Mouse (Mus musculus) thymus, adult 2 months (tissue): Measurements from ENCODE around the gene Rtl1. TPM values are rescaled to one million over a fixed set of nuclear protein-coding genes. Genes with fewer than 3 reads are reported as not detected.

Experiments used
- DNase-seq: peaks from one replicate; pipeline ENCODE4 v3.0.0; 2021
- H3K27ac ChIP-seq: fragments of 200-500 bp; 2 replicates; pipeline ENCODE4 v1.5.1; 2012; ENCODE audit warnings: low read length, control low read depth; ENCODE audit not compliant: control insufficient read depth, insufficient read depth
- H3K27me3 ChIP-seq: fragments of 200-500 bp; 2 replicates; pipeline ENCODE4 v1.6.1; 2012; ENCODE audit warnings: mild to moderate bottlenecking, low read length, moderate library complexity, mixed read lengths; ENCODE audit not compliant: control insufficient read depth, insufficient read depth
- H3K36me3 ChIP-seq: fragments of 200-500 bp; 2 replicates; pipeline ENCODE4 v1.6.1; 2012; ENCODE audit warnings: mild to moderate bottlenecking, low read length, moderate library complexity; ENCODE audit not compliant: control insufficient read depth, insufficient read depth
- H3K4me1 ChIP-seq: fragments of 200-500 bp; replicated peaks from 2 replicates; pipeline ENCODE4 v1.6.1; 2012; ENCODE audit warnings: low read length; ENCODE audit not compliant: control insufficient read depth, insufficient read depth
- H3K4me3 ChIP-seq: fragments of 200-500 bp; 2 replicates; pipeline ENCODE4 v1.5.1; 2012; ENCODE audit warnings: mild to moderate bottlenecking, low read length, control low read depth, moderate library complexity; ENCODE audit not compliant: control insufficient read depth, insufficient read depth
- CTCF ChIP-seq: fragments of 200-500 bp; IDR thresholded peaks from 2 replicates; pipeline ENCODE4 v1.5.1; 2012; ENCODE audit warnings: mild to moderate bottlenecking, control low read depth, low read length, moderate library complexity, borderline replicate concordance; ENCODE audit not compliant: control insufficient read depth, poor library complexity, insufficient read depth; ENCODE audit errors: extremely low read depth
- POLR2A ChIP-seq: fragments of 200-500 bp; IDR thresholded peaks from 2 replicates; pipeline ENCODE4 v1.6.1; 2012; ENCODE audit warnings: mild to moderate bottlenecking, low read length, control low read depth, moderate library complexity; ENCODE audit not compliant: control insufficient read depth, poor library complexity, insufficient read depth; ENCODE audit errors: extremely low read depth
- WGBS: fragments of 180-500 bp; shearing (Covaris S2); methylation state at CpG from one replicate; pipeline ENCODE4 v1.1.7; 2018; 5-methylcytosine and 5-hydroxymethylcytosine counted together
- polyA plus RNA-seq: library from polyadenylated mRNA; depleted of rRNA; stranded (reverse); fragments of >200 nt; gene quantifications from 2 replicates; pipeline ENCODE4 v1.2.3, GENCODE M21; 2012; rRNA removed

Rtl1 gene
- 0.01 TPM in 1 of 2 replicates, not detected in the other for polyA plus RNA-seq

DNA sequence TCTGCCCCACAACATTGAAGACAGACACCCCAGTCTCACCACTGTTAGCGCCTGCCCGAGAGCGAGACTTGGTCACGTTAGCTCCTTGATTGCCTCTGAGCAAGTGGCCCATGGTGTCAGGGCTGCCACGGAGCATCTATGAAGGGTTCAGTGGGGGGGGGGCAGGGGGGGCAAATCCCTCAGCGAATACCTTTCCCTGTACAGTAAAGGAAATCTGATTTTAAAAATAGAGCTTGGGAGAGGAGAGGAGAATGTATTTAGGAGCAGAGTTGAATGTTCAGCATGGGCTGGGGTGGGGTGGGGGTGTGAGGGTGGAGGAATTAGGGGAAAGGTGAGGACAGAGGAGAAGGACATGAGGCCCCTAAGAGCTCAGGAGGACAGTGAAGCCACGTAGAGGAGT is at the start of gene Rtl1:
Gene Rtl1, minus strand, starts transcription at position 101 of the 400 bp plus-strand sequence.
- no peaks in the 10 kb centered on the region for H3K27me3 ChIP-seq
- no peak within 1 kb of the TSS for H3K27ac ChIP-seq
- no peak within 1 kb of the TSS for H3K4me3 ChIP-seq
- no peaks in the 10 kb centered on the region for H3K36me3 ChIP-seq
- 85% methylated on average over 7 of the region's 7 CpGs for WGBS
- no peaks in the 10 kb centered on the region for H3K4me1 ChIP-seq
- no peak for TF ChIP-seq CTCF
- TF ChIP-seq POLR2A = no peak
- no peak for DNase-seq

- Histone ChIP-seq H3K4me1 (no peaks in the 10 kb centered on the region), H3K27ac (no peak overlapping the region), H3K36me3 (no peaks in the 10 kb centered on the region), H3K27me3 (no peaks in the 10 kb centered on the region), H3K4me3 (no peak overlapping the region)
- no peak for DNase-seq
- TF ChIP-seq POLR2A (no peak), CTCF (no peak)
- 79% methylated on average over 3 of the region's 3 CpGs for WGBS
Measured at GRCm38 (mm10) chr12:109640560-109641167, 40.5 kb upstream of the Rtl1 start.

DNA sequence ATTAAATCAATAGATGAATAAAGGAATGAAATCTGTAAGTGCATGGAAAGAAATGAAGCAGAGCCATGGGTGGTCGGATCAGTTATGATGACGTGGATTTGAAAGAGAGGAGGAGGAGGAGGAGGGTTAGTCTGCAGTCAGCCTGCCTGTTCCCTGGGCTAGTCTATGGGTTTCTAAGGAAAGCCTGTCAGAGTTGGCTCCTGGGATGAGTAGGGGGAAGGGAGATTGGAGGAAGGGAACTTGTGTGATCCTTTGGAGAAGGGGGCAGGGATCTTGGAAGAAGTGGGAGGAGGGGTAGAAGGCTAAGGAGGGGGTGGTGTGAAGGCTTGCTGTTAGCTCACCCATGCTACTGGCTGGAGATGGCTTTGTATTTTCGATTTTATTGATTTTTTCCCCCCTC is 31.9 kb upstream of the Rtl1 start:
- WGBS = 70% methylated on average over 3 of the region's 3 CpGs
- H3K36me3 ChIP-seq = no peaks in the 10 kb centered on the region
- DNase-seq = no peak
- H3K4me1 ChIP-seq = no peaks in the 10 kb centered on the region
- H3K4me3 ChIP-seq = no peak overlapping the region
- H3K27me3 ChIP-seq = no peaks in the 10 kb centered on the region
- no peak for TF ChIP-seq POLR2A
- TF ChIP-seq CTCF = no peak
- no peak overlapping the region for H3K27ac ChIP-seq

DNA sequence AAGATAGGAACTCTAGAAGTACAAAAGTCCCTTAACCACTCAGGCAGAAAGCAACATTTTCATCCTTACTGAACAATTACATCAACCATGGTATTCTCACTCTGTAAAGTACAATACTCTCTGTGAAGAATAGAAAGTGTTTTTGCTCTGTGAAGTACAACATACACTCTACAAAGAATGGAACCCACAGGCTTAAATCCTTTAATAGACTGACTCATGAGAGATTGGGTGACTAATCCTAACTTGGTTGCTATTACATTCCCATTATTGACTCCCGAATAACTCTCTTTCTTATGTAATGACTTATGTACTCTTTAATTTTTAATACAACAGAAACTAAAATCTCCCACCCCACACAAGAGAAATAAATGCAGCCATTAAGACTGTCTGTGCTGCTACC is 28.8 kb upstream of the Rtl1 start:
- Histone ChIP-seq H3K4me1 (no peaks in the 10 kb centered on the region), H3K27me3 (no peaks in the 10 kb centered on the region), H3K36me3 (no peaks in the 10 kb centered on the region), H3K4me3 (no peak overlapping the region), H3K27ac (no peak overlapping the region)
- DNase-seq = no peak
- no peak for TF ChIP-seq CTCF
- TF ChIP-seq POLR2A = no peak
- 94% methylated on average over 1 of the region's 1 CpGs for WGBS

DNA sequence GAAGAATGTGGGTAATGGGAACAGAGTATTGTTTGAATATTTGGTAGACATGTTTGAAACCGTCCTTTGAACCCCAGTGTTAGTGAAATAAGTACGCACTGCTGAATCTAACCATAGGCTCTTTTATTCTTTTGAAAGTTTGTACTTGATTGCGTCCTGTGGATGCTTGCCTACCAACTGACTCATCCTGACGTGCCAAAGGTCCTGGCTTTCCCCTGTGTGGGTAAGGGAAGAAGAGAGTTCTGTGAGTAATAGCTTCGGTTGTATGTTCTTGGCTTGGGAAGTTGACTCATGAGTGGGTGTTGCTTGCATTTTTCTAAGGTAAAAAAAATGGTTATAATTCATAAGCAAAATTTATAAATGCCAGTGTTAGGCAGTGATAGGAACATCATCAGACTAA is 26.8 kb upstream of the Rtl1 start:
- Histone ChIP-seq H3K27ac (no peak overlapping the region), H3K4me1 (no peaks in the 10 kb centered on the region), H3K36me3 (no peaks in the 10 kb centered on the region), H3K27me3 (no peaks in the 10 kb centered on the region), H3K4me3 (no peak overlapping the region)
- WGBS = 91% methylated on average over 5 of the region's 5 CpGs
- no peak for TF ChIP-seq CTCF
- TF ChIP-seq POLR2A = no peak
- DNase-seq = no peak

DNA sequence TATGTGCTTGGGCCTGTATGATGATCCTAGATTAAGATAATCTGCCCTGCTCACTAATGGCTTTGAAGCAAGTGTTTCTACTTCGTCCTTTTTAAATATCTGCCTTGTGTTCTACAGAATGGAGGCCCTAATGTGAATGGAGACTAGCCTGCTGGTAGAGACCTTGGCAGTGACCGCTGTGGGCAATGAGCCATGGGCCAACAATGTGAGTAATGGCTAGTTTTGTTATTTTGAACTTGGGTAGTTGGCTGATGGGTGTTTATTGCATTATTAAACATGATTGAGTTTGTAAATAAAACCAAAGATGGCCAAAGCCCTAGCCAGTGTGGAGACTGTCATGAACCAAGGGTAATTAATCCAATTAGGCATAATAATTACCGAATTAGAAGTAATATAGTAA is 20.1 kb upstream of the Rtl1 start:
- TF ChIP-seq CTCF = no peak
- Histone ChIP-seq H3K4me3 (no peak overlapping the region), H3K4me1 (no peaks in the 10 kb centered on the region), H3K27ac (no peak overlapping the region), H3K27me3 (no peaks in the 10 kb centered on the region), H3K36me3 (no peaks in the 10 kb centered on the region)
- DNase-seq = no peak
- WGBS = 94% methylated on average over 3 of the region's 3 CpGs

GRCm38 (mm10) chr12:109617993-109618392 is 17.9 kb upstream of the Rtl1 start:
- TF ChIP-seq CTCF = no peak
- no peak for TF ChIP-seq POLR2A
- H3K27ac ChIP-seq = no peak overlapping the region
- H3K4me1 ChIP-seq = no peaks in the 10 kb centered on the region
- DNase-seq = no peak
- 94% methylated on average over 14 of the region's 14 CpGs for WGBS
- no peaks in the 10 kb centered on the region; the same call in 1 of the 2 replicates for H3K27me3 ChIP-seq
- H3K4me3 ChIP-seq = no peak overlapping the region
- no peaks in the 10 kb centered on the region for H3K36me3 ChIP-seq
